Mouse (Mus musculus) heart, postnatal 25 days (tissue): ENCODE data around the gene Parp14. TPM values are rescaled to one million over a fixed set of nuclear protein-coding genes. Genes with fewer than 3 reads are reported as not detected.
"Not testable (repeated sequence)": the region's sequence is repeated elsewhere in the genome, so short reads cannot be mapped to it uniquely, and the experiment has no call there.

ENCODE experiments used
- DNase-seq: peaks from one replicate; pipeline ENCODE4 v3.0.0; 2022; ENCODE audit warnings: low spot score
- intact Hi-C: fragments of 180-260 bp; cut with DNase I; formaldehyde crosslinking; loops from one replicate; pipeline ENCODE4 v1.15.1; 2025
- total RNA-seq, 2 experiments: library from RNA; stranded (reverse); gene quantifications; 2 replicates each; pipeline ENCODE4 v1.2.3; 2021

The Parp14 gene
- total RNA-seq = 10 to 100 TPM; 11.6 to 11.8 TPM

- peak; percentile 17 for DNase-seq
- intact Hi-C loops = loop anchor here (10.0 kb wide), 1 partner anchor 204 kb away; the partner anchor contains the start of genes Ccdc58 and Fam162a
These were observed at the start of gene Parp14 for GRCm38 (mm10) chr16:35871048-35871851. Gene Parp14, minus strand, starts transcription at chr16:35871544.

- DNase-seq = no peak
These were observed 47.6 kb upstream of the Parp14 start for GRCm38 (mm10) chr16:35918721-35919543.

GRCm38 (mm10) chr16:35914301-35914700 lies 43.0 kb upstream of the Parp14 start:
- intact Hi-C loops = no loop called here
- DNase-seq = no peak

More at GRCm38 (mm10) chr16:35918721-35919543, 47.6 kb upstream of the Parp14 start:
- intact Hi-C loops = loop anchor here (5.0 kb wide), 1 partner anchor 42 kb away; no protein-coding TSS in a partner anchor

DNA sequence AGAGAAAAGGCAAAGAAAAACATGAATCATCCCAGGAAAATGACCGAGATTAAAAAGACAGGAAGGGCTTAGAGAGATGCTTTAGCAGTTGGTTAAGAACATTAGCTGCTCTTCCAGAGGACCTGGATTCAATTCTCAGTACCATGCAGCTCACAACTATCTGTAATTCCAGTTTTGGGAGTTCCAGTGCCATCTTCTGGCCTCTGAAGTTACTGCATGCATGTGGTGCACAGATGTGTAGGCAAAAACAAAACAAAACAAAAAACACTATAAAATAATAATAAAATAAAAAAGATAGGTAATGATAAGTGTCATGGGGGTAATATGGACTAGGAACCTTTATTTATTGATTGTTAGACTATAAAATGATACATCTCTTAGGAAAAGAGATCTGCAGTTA lies 42.2 kb upstream of the Parp14 start:
- intact Hi-C loops = no loop called here
- no peak for DNase-seq

GRCm38 (mm10) chr16:35911449-35911848 lies 40.1 kb upstream of the Parp14 start:
- DNase-seq = no peak
- intact Hi-C loops = no loop called here

GRCm38 (mm10) chr16:35907432-35908201 lies 36.3 kb upstream of the Parp14 start:
- no peak for DNase-seq
- intact Hi-C loops = no loop called here

GRCm38 (mm10) chr16:35906887-35907286 lies 35.5 kb upstream of the Parp14 start:
- DNase-seq = no peak
- intact Hi-C loops = no loop called here

DNA sequence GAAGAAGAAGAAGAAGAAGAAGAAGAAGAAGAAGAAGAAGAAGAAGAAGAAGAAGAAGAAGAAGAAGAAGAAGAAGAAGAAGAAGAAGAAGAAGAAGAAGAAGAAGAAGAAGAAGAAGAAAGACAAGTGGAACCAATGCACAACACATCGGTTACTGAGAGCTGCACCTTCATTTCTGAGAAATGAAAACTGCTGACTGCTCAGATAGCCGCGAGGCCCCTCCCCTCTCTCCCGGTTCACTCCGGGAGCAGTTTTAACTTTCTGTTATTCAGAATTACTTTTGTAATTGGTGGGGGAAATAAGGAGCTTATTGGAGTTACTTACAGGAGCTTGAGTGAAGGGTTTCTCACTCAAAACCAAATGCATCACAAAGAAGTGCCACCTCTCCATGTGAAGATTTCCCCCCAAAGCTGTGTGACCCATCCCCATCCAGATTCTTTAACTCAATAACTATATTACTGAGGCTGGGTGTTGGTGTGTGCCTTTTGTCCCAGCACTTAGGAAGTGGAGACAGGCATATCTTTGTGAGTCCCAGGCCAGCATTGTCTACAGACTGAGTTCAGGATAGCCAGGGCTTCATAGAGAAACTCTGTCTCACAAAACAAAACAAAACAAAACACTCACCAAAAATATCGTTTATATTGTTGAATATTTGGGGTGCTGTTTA lies 34.6 kb upstream of the Parp14 start:
- intact Hi-C loops = no loop called here

GRCm38 (mm10) chr16:35905355-35905754 lies 34.0 kb upstream of the Parp14 start:
- intact Hi-C loops = no loop called here
- DNase-seq = no peak

More for the DNA sequence above, 34.6 kb upstream of the Parp14 start:
- DNase-seq = no peak

DNA sequence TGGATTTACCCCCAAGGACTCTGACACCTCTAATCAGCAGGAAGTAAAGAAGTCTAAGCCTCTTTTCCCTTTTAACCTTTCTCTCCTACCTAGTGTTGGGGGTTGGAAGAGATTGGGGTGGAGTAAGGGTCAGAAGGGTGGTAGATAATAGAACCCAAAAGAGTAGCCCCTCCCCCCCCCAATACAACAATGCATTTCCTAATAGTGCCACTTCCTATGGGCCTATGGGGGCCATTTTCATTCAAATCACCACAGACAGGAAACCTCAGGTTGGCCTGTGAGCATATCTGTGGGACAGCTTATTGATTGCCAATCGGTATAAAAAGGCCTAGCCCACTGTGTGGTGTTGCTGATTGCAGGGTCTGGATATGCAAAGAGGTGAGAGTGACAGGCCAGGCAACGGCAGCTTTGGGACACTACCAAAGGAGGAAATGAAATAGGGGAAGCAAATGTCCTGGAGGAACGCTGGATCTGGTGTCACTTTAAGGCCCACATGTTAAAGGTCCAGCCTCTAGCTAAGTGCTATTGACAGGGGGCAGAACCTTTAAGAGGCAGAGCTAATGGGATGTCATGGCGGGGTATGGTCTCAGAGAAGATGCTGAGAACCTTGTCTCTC lies 32.9 kb upstream of the Parp14 start:
- intact Hi-C loops = no loop called here
- DNase-seq = no peak

DNA sequence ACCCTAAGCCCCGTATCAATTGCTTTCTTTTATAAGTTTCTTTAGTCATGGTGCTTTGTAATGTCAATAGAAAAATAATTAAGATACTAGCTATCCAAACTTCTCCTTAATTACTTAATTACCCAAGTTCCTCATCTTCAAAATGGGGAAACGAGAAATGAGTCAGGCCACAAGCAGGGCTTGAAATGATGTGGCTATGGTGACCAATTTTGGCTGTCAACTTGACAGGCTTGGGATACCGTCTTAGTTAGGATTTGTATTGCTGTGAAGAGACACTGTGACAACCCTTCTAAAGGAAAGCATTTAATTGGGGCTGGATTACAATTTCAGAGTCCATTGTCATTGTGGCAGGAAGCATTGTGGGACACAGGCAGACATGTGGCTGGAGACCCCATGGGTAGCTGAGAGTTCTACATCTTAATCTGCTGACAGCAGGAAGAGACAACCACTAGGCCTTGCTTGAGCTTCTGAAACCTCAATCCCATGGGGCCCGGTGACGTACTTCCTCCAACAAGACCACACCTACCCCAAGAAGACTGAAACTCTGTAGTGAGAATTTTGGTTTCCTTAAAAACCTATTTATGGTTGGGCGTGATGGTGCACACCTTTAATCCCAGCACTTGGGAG lies 31.8 kb upstream of the Parp14 start:
- no peak for DNase-seq
- intact Hi-C loops = no loop called here

GRCm38 (mm10) chr16:35900541-35900940 lies 29.2 kb upstream of the Parp14 start:
- DNase-seq = no peak
- intact Hi-C loops = no loop called here

- intact Hi-C loops = no loop called here
- no peak for DNase-seq
These were observed 23.7 kb upstream of the Parp14 start for GRCm38 (mm10) chr16:35894997-35895396.

DNA sequence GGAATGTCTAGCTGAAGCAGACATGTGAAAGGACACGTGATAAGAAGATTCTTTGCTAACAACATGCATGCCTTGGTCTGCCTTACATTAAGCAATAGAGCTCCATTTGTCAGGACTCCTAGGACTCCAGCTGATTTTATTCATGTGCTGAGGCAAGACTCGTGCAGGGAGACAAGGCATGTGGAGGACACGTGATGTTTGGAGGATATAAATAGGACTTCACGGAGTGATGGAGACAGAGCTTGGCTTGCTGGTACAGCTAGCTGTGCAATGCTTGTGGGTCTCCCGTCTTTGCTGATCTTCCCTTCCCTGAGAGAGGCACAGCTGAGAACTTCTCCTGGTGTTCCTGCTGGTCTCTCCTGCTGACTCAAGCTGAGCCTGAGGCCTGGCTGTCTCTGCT lies 20.3 kb upstream of the Parp14 start:
- DNase-seq, intact Hi-C loops: not testable (repeated sequence)

DNA sequence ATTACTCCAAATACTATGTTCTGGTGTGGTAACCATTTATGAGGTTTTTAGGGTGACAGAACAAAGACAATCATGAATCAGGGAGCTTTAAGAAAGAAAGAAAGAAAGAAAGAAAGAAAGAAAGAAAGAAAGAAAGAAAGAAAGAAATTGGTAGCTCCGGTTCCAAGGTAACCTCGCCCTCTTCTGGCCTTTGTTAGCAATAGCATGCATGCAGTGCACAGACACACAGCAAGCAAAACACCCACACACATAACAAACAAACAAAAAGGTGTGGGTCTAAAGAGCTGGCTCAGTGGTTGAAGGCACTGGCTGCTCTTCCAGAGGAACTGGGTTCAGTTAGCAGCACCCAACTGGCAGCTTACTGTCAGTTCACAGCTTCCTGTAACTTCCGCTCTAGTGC lies 19.3 kb upstream of the Parp14 start:
- DNase-seq = no peak
- intact Hi-C loops = no loop called here

DNA sequence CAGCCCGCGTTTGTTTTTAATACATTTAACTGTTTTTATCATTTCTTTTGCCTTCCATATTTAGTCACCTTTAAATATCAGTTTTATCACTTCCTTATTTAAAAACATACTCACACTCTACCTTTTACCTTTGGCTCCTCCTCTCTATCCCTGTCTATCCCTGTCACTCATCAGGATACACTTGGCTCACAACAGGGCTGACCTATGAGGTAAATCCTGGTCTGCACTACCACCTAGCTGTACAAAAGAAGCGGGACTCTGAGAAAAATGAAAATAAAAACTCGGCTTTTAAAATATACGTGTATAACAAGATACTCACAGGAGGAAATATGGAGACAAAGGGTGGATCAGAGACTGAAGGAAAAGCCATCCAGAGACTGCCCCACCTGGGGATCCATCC lies 17.6 kb upstream of the Parp14 start:
- intact Hi-C loops = no loop called here
- no peak for DNase-seq

- no peak for DNase-seq
- intact Hi-C loops = no loop called here
These were observed 16.8 kb upstream of the Parp14 start for GRCm38 (mm10) chr16:35888174-35888573.

DNA sequence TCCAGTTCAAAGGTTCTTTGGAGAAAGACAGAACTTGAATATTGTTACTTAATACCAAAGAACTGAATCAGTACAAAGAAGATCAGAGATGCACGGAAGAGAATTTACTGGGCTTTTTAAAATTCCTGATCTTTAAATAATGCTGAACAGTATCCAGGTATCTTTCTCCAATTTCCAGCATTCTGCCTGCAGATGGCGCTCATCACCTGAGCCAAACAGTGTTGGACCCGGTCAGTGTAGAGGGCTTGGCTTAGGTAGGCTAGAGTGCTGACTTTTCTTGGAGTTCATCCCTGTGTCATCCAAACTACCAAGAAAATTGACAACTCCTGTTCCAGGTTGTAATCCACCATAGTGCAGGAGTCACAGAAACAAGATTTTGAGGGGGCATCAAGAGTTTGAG lies 3.1 kb upstream of the Parp14 start:
- no peak for DNase-seq
- intact Hi-C loops = loop anchor here (10.0 kb wide), 1 partner anchor 200 kb away; the partner anchor contains the start of genes Ccdc58 and Fam162a
